Mouse (Mus musculus) brown adipose tissue, adult 24 weeks (tissue): Measurements from ENCODE around the gene Btg1. TPM values are rescaled to one million over a fixed set of nuclear protein-coding genes. Genes with fewer than 3 reads are reported as not detected.

Source experiments
- H3K27ac ChIP-seq: fragments of 200-500 bp; replicated peaks from 2 replicates; pipeline ENCODE4 v1.5.1; 2012; ENCODE audit warnings: low read depth, mild to moderate bottlenecking, low read length
- H3K4me1 ChIP-seq: fragments of 200-500 bp; 2 replicates; pipeline ENCODE4 v1.6.1; 2012; ENCODE audit warnings: low read length, mixed read lengths; ENCODE audit not compliant: control insufficient read depth, insufficient read depth, insufficient read length
- H3K4me3 ChIP-seq: fragments of 200-500 bp; 2 replicates; pipeline ENCODE4 v1.5.1; 2012; ENCODE audit warnings: low read depth, mild to moderate bottlenecking, low read length, moderate library complexity; ENCODE audit not compliant: insufficient read depth
- polyA plus RNA-seq: library from polyadenylated mRNA; stranded (reverse); fragments of >200 nt; gene quantifications from 2 replicates; pipeline ENCODE4 v1.2.4, GENCODE M21; 2012; ENCODE audit not compliant: missing spikeins, insufficient read depth, insufficient read length

Btg1 gene
- polyA plus RNA-seq, 1 experiment = 38.8 TPM

DNA sequence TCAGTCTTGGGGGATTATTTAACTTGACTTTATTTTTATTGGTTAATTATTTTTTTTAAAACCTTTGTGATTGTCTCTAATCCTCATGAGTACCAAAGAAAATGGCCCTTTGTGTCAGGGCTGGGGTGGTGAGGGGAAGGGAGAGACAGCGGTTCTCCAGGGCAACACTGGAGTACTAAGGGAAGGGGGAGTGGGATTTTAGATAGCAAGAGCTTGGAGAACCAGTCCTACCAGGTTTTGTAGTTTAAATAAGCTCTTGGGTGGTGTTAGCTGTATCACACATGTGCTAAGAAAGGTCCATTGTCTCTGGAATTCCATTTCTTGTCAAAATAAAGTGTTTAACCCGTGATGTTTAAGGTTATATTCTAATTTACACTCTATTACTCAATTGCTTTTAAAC lies 38.3 kb downstream of the Btg1 start:
- Histone ChIP-seq H3K27ac (no peak overlapping the region), H3K4me3 (no peak overlapping the region), H3K4me1 (peaks cover 2% of the 10 kb centered on the region; the same call in 1 of the 2 replicates)

DNA sequence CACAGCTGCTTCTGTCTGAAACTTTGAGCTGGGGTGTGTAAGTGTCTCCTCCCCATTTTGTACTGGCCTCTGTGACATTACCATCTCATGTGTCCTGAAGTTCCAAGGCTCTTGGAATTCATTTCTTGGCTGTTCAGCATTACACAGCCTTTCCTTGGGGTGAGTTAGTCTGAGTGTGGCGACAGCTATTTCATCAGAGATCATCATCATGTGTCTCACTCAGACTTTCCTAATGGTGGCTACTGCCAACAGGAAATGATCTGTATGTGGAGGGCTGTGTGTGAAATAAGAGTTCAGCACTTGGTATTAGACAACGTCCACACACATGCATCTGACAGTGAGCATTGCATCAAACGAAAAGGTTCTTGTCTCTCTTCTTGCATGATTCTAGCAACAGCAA lies 39.4 kb downstream of the Btg1 start:
- H3K27ac ChIP-seq = no peak overlapping the region
- peaks cover 2% of the 10 kb centered on the region; the same call in 1 of the 2 replicates for H3K4me1 ChIP-seq
- no peak overlapping the region for H3K4me3 ChIP-seq

DNA sequence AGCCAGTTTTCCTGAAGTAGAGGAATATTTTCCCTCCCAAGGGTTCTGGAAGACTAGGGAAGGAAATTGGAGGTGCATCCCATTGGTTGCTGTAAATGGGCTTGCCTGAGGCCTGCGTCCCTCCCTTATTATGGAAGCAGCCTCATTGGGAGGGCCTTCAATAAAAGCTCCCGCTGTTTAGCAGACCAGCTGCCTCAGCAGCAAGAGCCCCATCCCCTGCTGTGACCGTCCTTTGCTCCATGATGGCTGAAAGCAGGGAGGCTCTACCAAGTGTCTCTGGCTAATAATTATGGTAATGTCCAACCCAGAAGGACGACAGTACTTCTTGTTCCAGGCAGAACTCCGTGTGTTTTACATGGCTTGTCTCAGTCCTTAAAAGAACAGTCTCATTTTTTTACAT lies 42.1 kb downstream of the Btg1 start:
- Histone ChIP-seq H3K4me1 (no peaks in the 10 kb centered on the region), H3K27ac (no peak overlapping the region), H3K4me3 (no peak overlapping the region)

DNA sequence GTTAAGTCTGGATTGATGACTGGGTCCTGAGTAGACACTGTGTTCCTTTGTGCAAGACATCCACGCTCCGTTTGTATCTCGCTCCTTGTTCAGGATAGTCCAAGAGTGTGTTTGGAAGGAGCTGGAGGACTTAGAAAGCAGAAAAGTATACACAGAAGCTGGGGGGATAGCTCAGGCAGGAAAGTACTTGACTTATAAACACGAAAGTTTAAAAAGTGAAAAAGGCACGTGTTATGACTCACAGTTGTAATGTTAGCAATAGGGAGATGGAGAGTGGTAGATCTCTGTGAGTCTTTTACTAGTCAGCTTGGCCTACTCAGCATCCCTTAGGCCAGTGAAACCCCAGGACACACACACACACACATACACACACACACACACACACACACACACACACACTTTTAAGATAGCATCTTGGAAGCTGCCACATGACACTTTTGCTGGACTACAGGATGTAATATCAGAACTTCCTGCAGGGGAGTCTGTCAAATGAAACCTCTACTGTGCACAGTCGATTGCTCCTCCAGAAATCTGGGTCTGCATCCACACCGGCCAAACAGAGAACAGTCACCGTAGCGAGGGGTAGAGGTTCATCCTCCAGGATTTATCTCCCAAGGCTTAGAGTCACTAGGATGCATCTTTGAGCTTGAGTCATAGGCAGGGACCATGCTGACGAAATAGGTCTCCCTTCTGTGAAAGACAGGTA lies 43.6 kb downstream of the Btg1 start:
- Histone ChIP-seq H3K27ac (no peak overlapping the region), H3K4me1 (no peaks in the 10 kb centered on the region), H3K4me3 (no peak overlapping the region)

DNA sequence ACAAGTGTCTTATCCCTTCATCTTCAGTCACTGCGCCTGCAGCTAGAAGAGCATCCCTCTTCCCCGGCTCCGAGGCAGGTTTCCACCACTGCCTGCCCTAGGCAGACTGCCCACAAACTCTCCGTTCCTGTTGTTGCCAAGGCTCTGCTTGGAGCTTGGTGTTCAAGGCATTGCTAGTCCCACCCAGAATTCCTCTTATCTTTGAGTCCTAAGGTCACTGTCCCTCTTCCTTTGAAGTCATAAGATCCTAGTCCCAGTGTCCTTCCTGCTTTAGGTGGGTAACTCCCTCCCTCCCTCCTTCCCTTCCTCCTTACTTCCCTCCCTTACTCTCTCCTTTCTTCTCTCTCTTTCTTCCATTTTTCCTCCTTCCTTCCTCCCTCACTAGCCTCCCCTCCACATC lies 46.2 kb downstream of the Btg1 start:
- H3K4me3 ChIP-seq = no peak overlapping the region
- no peak overlapping the region for H3K27ac ChIP-seq
- H3K4me1 ChIP-seq = no peaks in the 10 kb centered on the region

DNA sequence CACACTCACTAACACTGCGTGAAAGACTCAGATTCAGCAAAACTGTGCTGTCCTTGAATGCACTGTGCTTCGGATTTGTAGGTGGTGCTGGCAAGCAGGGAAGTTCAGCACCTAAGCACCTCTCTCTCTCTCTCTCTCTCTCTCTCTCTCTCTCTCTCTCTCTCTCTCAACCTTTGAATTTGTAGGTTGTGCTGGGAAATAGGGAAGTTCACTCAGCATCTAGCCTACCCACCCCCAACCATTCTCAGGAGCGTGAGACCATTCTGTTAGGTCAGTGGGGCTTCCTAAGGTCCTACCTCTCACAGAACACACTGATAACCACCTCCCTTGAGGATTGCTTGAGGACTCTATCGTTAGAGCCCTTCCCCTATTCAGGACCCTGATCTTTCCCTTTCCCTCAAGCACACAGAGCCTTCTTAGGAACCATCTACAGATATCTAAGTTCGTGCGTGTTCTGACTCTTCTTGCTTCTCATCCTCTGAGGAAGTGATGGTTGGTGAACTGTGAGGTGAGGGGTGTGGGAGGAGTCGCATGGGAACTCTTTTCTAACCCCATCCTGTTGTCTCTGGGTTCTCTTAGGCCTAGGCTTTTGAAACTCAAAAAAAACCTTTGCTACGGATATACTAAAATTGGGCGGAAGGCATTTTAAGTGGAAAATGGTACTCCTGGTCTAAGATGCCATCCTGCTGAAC lies 47.1 kb downstream of the Btg1 start:
- Histone ChIP-seq H3K4me3 (no peak overlapping the region), H3K4me1 (no peaks in the 10 kb centered on the region), H3K27ac (no peak overlapping the region)
